Mouse (Mus musculus) adrenal gland, postnatal 10 days (tissue): ENCODE data around the gene Mfng. TPM values are rescaled to one million over a fixed set of nuclear protein-coding genes. Genes with fewer than 3 reads are reported as not detected.
A peak's percentile ranks its signal among the peaks of the same experiment; 100 is the strongest.

Source experiments
- DNase-seq: peaks from one replicate; pipeline ENCODE4 v3.0.0; 2021; ENCODE audit warnings: mixed read lengths
- total RNA-seq, 2 experiments: library from RNA; stranded (reverse); gene quantifications; 2 replicates each; pipeline ENCODE4 v1.2.3; 2021

Mfng gene
- total RNA-seq, 2 experiments from 2014 or later, result 15.5 to 17.7 TPM

DNA sequence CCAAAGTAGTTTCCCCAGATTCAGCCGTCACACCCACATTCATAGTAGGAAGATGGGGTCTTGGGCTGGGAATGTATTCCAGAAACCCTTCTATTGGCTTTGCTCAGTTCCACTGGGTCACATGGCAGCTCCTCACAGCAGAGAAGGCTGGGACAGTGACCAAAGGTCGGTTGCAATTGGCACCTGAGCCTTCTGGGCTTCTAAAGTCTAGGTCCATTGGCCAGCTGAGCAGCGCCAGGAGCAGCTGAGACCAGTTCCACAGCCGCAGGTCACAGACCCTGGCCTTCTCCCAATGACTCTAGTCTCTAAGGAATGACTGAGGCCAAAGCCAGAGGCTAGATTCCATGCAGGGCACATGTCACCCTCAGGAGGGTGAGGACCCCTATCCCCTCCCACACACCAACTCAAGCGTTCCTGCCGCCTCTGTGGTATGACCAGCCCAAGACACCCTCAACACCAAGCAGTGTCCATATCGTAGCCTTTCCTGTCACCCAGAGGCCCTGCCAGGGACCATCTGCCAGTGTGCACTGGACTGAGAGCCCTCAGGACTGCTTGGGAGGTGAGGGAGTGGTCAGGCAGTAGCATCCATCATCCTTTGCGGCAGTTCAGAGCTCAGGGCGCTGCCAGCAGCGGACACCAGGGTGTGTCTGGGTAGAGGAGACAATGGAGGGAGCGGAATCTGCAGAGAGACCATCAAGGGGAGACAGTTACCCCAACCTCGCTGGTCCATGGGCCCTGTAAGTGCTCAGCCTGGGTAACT, 17.1 kb downstream of the Mfng start:
- DNase-seq, result peak; percentile 42

DNA sequence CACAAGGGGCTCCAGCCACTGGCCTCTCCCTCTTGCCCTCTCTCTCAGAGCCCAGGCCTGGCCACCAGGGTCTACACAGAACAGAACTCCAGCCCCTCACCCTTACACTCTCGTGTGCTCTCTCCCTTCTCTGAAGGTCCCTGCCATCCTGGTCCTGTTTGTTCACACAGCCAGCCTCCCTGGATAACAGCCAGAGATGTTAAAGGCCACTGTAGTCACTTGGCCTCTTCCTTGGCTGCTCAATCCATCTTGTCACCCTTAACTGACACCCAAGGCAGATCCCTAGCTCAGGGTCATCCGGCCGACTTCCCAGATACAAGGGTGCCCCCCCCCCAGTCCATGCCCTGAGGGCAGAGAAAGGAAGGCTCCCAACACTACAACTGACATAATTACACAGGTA, 18.0 kb downstream of the Mfng start:
- DNase-seq, result peak; percentile 54

GRCm38 (mm10) chr15:78754144-78754543, 19.1 kb downstream of the Mfng start:
- no peak for DNase-seq

GRCm38 (mm10) chr15:78752991-78753390, 20.3 kb downstream of the Mfng start:
- DNase-seq, result no peak

- DNase-seq, result no peak
Observed at GRCm38 (mm10) chr15:78750608-78751350, 22.5 kb downstream of the Mfng start.

DNA sequence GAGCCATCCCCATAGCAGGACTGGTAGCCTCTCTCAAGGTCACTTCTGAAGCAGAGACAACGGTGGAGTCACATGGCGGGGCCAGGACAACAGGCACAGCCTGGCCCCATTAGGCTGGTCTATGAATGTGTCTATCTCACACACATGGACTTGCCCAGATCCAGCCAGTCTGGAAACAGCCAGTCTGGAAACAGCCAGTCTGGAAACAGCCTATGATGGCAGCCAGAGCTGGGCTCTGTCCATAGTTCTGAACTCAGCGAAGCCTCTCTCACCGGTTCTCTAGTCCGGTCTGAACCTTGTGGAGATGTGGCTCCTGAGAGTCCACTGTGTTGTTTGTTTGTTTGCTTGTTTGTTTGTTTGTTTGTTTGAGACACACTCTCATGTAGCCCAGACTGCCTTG, 23.4 kb downstream of the Mfng start:
- DNase-seq, result peak; percentile 65

GRCm38 (mm10) chr15:78744206-78744605, 29.1 kb downstream of the Mfng start:
- peak; percentile 88 for DNase-seq

DNA sequence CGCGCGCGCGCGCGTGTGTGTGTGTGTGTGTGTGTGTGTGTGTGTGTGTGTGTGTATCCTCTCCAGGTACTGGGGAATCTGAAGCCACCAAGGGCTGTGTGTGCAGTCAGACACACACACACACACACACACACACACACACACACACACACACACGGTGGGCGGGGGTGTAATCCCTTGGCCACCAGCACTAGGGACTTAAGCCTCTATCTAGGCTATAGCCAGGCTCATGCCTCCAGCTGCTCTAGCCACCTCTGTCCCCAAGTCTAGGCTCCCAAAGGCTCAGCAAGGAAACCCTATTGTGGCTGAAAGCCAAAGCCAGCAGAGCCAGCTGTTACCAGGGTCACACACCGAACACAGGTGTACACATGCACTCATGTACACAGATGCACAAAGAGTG, 30.4 kb downstream of the Mfng start:
- DNase-seq, result no peak

DNA sequence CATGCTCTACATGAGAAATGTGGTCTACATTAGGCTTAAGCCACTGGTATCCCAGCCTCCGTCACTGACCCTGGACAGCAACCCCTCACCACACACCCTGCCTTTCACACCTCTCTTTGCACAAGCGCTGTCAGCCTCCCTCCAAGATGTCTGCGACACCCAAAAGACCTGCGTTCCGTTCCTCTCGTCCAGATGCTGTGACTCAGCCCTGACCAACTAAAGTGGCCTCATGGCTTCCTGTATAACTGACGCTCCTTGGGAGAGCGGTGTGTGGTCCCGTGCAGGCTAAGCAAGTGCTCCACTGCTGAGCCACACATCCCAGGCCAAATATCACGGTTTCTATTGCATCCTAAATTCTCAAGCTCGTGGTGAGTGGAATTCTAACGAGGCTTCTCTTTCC, 32.6 kb downstream of the Mfng start:
- DNase-seq, result no peak

- no peak for DNase-seq
Observed at GRCm38 (mm10) chr15:78737146-78737545, 36.1 kb downstream of the Mfng start.

DNA sequence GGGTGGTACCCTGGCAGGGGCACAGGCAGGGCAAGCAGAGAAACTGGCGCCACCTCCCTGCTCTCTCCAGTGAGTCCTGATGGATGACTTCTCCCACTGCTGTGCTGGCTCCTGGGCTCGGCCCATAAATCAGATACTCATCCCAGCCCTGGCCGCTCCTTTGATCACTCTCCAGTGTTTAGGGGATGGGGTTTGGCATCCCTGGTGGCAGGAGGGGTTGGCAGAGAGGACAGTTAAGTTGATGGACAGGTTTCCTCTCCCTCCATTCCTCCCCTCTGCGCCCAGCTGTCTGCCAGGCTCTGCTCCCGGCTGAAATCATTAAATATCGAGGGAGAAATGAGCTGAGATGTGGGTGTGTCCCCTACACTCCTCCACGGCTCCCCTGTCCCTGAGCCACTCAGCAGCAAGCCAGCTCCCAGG, 36.6 kb downstream of the Mfng start:
- DNase-seq, result peak; percentile 53

- no peak for DNase-seq
Observed at GRCm38 (mm10) chr15:78736181-78736579, 37.1 kb downstream of the Mfng start.

DNA sequence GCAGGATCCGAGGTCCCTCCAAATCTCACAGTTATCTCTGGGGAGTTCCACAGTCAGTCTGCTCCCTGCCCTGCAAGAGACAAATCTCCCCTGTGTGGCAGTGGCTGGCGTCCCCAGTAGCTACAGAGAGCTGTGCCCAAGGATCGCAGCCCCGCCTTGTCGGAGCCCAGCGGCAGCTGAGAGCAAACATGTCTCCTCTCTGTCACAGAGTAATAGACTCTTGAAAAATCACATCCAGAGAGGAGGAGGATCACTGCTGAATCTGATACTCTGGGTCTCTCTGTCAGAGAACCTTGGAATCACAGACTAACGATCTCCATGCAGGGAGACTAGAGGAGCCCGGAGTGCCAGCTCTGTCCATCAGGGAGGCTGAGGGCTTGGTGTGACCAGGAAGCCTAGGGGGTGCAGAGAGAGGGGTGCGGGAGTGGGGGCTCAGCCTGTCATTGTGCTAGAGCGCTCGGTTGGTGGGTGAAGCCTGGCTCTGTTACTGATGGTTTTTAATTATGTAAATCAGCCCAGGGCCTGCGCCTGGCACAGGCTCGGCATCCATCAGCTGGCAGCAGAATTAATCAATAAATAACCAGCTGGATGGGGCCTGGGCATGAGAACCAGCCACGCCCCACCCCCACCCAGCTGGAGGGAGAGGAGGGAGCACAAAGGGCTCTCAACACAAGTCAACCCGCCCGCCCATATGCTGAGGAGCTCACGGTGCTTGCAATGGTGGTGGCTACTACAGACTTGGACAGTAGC, 37.7 kb downstream of the Mfng start:
- DNase-seq, result no peak

DNA sequence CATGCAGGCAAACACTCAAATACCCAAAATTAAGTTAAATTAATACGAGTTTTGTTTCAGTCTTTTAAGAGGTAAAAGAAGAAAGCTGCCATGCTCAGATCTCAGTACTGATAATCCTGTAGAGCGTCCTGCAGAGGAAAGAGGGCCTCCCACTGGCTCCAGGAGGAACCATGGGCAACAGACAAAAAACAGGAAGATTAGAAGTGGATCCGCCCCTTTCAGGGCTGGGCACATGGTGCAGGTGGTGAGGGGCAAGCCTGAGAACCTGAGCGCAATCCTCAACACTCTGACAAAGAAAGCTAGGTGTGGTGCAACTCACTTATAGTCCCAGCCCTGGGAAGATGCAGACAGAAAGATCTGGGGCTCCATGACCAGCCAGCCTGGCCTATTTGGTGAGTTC, 41.4 kb downstream of the Mfng start:
- no peak for DNase-seq

DNA sequence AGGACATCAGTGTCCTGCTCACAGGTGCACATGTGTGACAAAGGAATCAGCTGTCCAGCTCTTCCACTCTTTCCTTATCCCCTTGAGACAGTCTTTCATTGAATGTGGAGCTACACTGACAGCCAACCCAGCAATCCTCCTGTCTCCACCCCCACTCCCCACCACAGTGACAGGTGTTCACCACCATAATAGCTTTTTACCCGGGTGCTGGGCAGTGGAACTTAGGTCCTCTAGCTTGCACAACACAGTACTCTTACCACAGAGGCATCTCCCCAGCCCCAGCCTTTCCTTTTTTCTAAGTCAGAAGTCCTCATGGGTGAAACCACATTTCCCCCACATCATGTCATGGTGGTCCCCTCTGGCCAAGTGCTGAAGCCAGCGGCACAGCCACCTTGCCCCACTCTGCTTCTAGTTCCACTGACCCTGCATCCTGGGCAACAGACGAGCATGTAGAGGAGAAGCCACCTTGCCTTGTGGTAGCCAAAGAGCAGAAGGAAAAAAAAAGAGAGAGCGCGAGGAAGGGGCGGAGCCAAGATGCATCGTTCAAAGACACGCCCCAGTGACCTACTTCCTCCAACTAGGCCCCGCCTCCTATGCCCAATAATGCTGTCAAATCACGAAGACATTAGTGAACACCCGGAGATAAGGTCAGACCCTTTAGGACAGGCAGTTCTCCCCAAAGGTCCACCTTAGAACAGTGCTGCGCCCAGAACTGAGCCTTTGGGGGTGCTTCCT, 42.8 kb downstream of the Mfng start:
- DNase-seq, result no peak

DNA sequence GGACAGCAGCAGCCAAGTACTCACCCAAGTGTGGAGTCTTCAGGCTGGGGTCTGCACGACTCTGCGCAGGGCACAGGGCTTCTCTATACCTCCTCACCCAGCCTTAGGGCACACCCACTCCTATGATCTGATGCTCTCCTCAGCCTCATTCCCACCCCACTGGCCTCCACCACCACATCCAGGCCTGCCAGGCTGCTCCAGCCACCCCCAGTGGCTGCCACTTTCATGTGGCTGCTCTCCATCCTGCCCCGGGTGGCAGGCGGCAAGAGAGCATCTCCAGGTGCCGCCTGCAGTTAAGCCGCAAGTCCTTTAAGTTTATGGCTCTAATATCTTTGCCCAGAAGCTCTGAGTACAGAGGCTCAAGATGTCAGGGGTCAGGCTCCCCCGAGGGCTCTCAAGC, 46.6 kb downstream of the Mfng start:
- DNase-seq, result no peak

- peak; percentile 75 for DNase-seq
Observed at GRCm38 (mm10) chr15:78720532-78720931, 52.7 kb downstream of the Mfng start.

GRCm38 (mm10) chr15:78720094-78720493, 53.2 kb downstream of the Mfng start:
- DNase-seq, result peak; percentile 76

- no peak for DNase-seq
Observed at GRCm38 (mm10) chr15:78719416-78719815, 53.9 kb downstream of the Mfng start.

- peak; percentile 30 for DNase-seq
Observed at GRCm38 (mm10) chr15:78718290-78719250, 54.7 kb downstream of the Mfng start, which contains the start of gene Elfn2. TSS of gene Elfn2 (minus strand) at chr15:78718771.

GRCm38 (mm10) chr15:78716936-78717335, 56.3 kb downstream of the Mfng start:
- no peak for DNase-seq
